20 mouse cellular contexts compared by ENCODE assay signal in genomic region chr4:135839293-135840011, GRCm38 (mm10). TPM values are rescaled to one million over a fixed set of nuclear protein-coding genes. Genes with fewer than 3 reads are reported as not detected.
DNase-seq lines count a peak whose midpoint lies in the region; ATAC-seq and TF ChIP-seq lines count a peak whose summit lies in the region.
"Had no signal": no experiment of that assay in that cellular context is flagged by ENCODE, and none has a peak within 500 bp of the region (broad histone marks: within the 10 kb centered on the region; RNA-seq: fewer than 3 reads in every experiment).

No protein-coding gene starts in this region.

- H3K4me1 ChIP-seq in lung, embryonic 14.5 days (ENCODE audit: insufficient read depth), result no peaks in the 10 kb centered on the region
- H3K4me1 ChIP-seq in heart, embryonic 13.5 days, result peaks cover 29% of the 10 kb centered on the region
- H3K4me1 ChIP-seq: hindbrain, embryonic 15.5 days; neural tube, embryonic 12.5 days had no signal

- intact Hi-C loops in gastrocnemius, adult 2 months (cut with DNase I), result no loop called here
- intact Hi-C loops in gastrocnemius, postnatal 36 days (cut with DNase I), result no loop called here

- H3K27me3 ChIP-seq in lung, embryonic 14.5 days (ENCODE audit: insufficient read depth, low read length), result no peaks in the 10 kb centered on the region
- H3K27me3 ChIP-seq in heart, embryonic 13.5 days (replicated peaks), result no peaks in the 10 kb centered on the region
- H3K27me3 ChIP-seq: hindbrain, embryonic 15.5 days; neural tube, embryonic 12.5 days had no signal

- no peak overlapping the region for H3K4me2 ChIP-seq in lung, embryonic 14.5 days
- peak overlapping the region; percentile 33 for H3K4me2 ChIP-seq in heart, embryonic 13.5 days
- H3K4me2 ChIP-seq: hindbrain, embryonic 15.5 days; midbrain, embryonic 11.5 days; neural tube, embryonic 12.5 days had no signal

- H3K9ac ChIP-seq in lung, embryonic 14.5 days, result no peak overlapping the region
- peak overlapping the region; percentile 41 for H3K9ac ChIP-seq in heart, embryonic 13.5 days
- H3K9ac ChIP-seq: forebrain, postnatal 0 days; hindbrain, embryonic 15.5 days; neural tube, embryonic 12.5 days had no signal

- H3K36me3 ChIP-seq in lung, embryonic 14.5 days (ENCODE audit: insufficient read depth), result no peaks in the 10 kb centered on the region
- H3K36me3 ChIP-seq in heart, embryonic 13.5 days, result no peaks in the 10 kb centered on the region
- H3K36me3 ChIP-seq: hindbrain, embryonic 15.5 days; neural tube, embryonic 12.5 days had no signal

- H3K9me3 ChIP-seq in lung, embryonic 14.5 days (ENCODE audit: low read depth, low read length), result no peaks in the 10 kb centered on the region
- no peaks in the 10 kb centered on the region for H3K9me3 ChIP-seq in heart, embryonic 13.5 days
- H3K9me3 ChIP-seq: hindbrain, embryonic 15.5 days; neural tube, embryonic 12.5 days had no signal

- ATAC-seq in lung, embryonic 14.5 days (ENCODE audit: insufficient read depth), result no peak
- ATAC-seq in heart, embryonic 13.5 days (ENCODE audit: extremely low read depth, insufficient number of reproducible peaks, low FRiP score, low TSS enrichment), result no peak
- no peak for ATAC-seq in inflammation-experienced regulatory T-cells, adult 6 months
- ATAC-seq: forebrain, postnatal 0 days had no signal

- DNase-seq in gastrocnemius, adult 2 months, result peak; percentile 60
- DNase-seq in gastrocnemius, postnatal 36 days, result no peak
- DNase-seq in lung, embryonic 14.5 days, result no peak
- DNase-seq in lung, postnatal 4 days, result no peak
- DNase-seq in right cerebral cortex, postnatal 14 days, result no peak
- DNase-seq: adrenal gland, postnatal 10 days; B cell, adult 2 months; cerebellum, adult 18-20 months; forebrain, postnatal 0 days; kidney, adult 11 months; kidney, postnatal 25 days; liver; lung, adult 18-20 months; lung, postnatal 36 days; right cerebral cortex, postnatal 4 days had no signal

- peak overlapping the region; percentile 96 for H3K27ac ChIP-seq in gastrocnemius, adult 2 months
- peak overlapping the region; percentile 46; the same call in 1 of the 2 replicates for H3K27ac ChIP-seq in lung, embryonic 14.5 days (ENCODE audit: low read depth)
- peak overlapping the region; percentile 77 for H3K27ac ChIP-seq in heart, embryonic 13.5 days (replicated peaks)
- H3K27ac ChIP-seq: hindbrain, embryonic 15.5 days; neural tube, embryonic 12.5 days had no signal

- TF ChIP-seq CTCF in gastrocnemius, adult 2 months (IDR thresholded peaks at IDR 0.05), result no peak
- TF ChIP-seq CTCF in lung, embryonic 14.5 days (IDR thresholded peaks at IDR 0.05; ENCODE audit: low read depth), result no peak

- 68% methylated on average over 21 of the region's 21 CpGs for WGBS in lung, embryonic 14.5 days
- 44% methylated on average over 21 of the region's 21 CpGs for WGBS in heart, embryonic 13.5 days

- H3K4me3 ChIP-seq in gastrocnemius, adult 2 months, result peak overlapping the region; percentile 52
- no peak overlapping the region for H3K4me3 ChIP-seq in lung, embryonic 14.5 days (ENCODE audit: low read depth, low read length)
- no peak overlapping the region for H3K4me3 ChIP-seq in heart, embryonic 13.5 days
- H3K4me3 ChIP-seq: hindbrain, embryonic 15.5 days; neural tube, embryonic 12.5 days had no signal

RNA-seq across cellular contexts. Expression of gene Srsf10, which starts 16.1 kb away (rescaled TPM):
- total RNA-seq in gastrocnemius, adult 2 months (2021), result 10 to 100 TPM; 27.2 to 30.6 TPM
- total RNA-seq in gastrocnemius, postnatal 36 days (2021), result 10 to 100 TPM; 23.7 to 23.9 TPM
- 322 and 336 TPM in 2 replicates for polyA plus RNA-seq in lung, embryonic 14.5 days (2014; fragmentation: Nextera tagmentation; extraction: Ambion mirVana)
- polyA plus RNA-seq in heart, embryonic 13.5 days (2015; fragmentation: Nextera tagmentation; extraction: Ambion mirVana), result 130 and 140 TPM in 2 replicates
- 100 to 1,000 TPM; 184 to 209 (median 207) TPM for polyA plus RNA-seq in inflammation-experienced regulatory T-cells, adult 6 months (2017; shearing (Covaris generic))

RNA-seq across cellular contexts. Expression of gene Pnrc2, which starts 34.2 kb away (rescaled TPM):
- 10 to 100 TPM; 36.7 to 44.8 TPM for total RNA-seq in gastrocnemius, adult 2 months (2021)
- 10 to 100 TPM; 25.4 to 31.2 TPM for total RNA-seq in gastrocnemius, postnatal 36 days (2021)
- polyA plus RNA-seq in lung, embryonic 14.5 days (2014; fragmentation: Nextera tagmentation; extraction: Ambion mirVana), result 191 and 206 TPM in 2 replicates
- 114 and 125 TPM in 2 replicates for polyA plus RNA-seq in heart, embryonic 13.5 days (2015; fragmentation: Nextera tagmentation; extraction: Ambion mirVana)
- 100 to 1,000 TPM; 177 to 235 (median 211) TPM for polyA plus RNA-seq in inflammation-experienced regulatory T-cells, adult 6 months (2017; shearing (Covaris generic))

RNA-seq across cellular contexts. Expression of gene Cnr2, which starts 55.7 kb away (rescaled TPM):
- total RNA-seq in gastrocnemius, adult 2 months (2021), result under 1 TPM; 0.10 to 0.11 TPM
- total RNA-seq in gastrocnemius, postnatal 36 days (2021), result under 1 TPM; 0.07 to 0.08 TPM
- 0.71 and 0.73 TPM in 2 replicates for polyA plus RNA-seq in lung, embryonic 14.5 days (2014; fragmentation: Nextera tagmentation; extraction: Ambion mirVana)
- 0.29 and 0.36 TPM in 2 replicates for polyA plus RNA-seq in heart, embryonic 13.5 days (2015; fragmentation: Nextera tagmentation; extraction: Ambion mirVana)
- 1 to 10 TPM; 1.9 to 8.0 (median 7.0) TPM for polyA plus RNA-seq in inflammation-experienced regulatory T-cells, adult 6 months (2017; shearing (Covaris generic))

Comparison
In these comparisons a context has a peak if more than half of its experiments do, and no peak if none do; other contexts are left out.
1. H3K27ac ChIP-seq: peak in every context shown above with its lines; median percentile 96 in gastrocnemius, adult 2 months; 77 in heart, embryonic 13.5 days; 46 in lung, embryonic 14.5 days.